Mouse (Mus musculus): ENCODE results near the gene Clec2i.

DNA sequence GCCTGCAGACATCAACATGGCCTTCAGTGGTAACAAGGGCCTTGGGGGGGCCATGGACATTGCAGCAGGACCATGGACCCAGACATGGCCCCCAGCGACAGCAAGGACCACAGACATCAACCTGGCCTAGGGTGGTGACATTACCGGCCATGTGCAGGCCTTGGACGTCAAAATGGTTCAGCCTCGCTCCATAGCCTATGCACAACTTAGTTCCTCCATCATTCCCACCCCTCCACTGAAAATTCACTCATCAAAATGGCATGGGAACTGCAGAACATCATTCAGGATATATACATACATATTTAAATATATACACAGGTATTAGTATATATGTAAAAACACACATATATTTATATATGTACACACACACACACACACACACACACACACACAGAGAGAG, 40.0 kb upstream of the Clec2i start:
- no peak for TF ChIP-seq CTCF (IDR thresholded peaks at IDR 0.05; ENCODE audit: borderline replicate concordance, insufficient read depth, low read depth, low read length)
- no peak for TF ChIP-seq POLR2A (IDR thresholded peaks at IDR 0.05; ENCODE audit: borderline replicate concordance, insufficient read depth, low read length)
